17 mouse cellular contexts compared by ENCODE assay signal in genomic region chr16:81149491-81149890, GRCm38 (mm10). TPM values are rescaled to one million over a fixed set of nuclear protein-coding genes. Genes with fewer than 3 reads are reported as not detected.
DNase-seq lines count a peak whose midpoint lies in the region; ATAC-seq lines count a peak whose summit lies in the region.
"Had no signal": no experiment of that assay in that cellular context is flagged by ENCODE, and none has a peak within 500 bp of the region (broad histone marks: within the 10 kb centered on the region; RNA-seq: fewer than 3 reads in every experiment).

No protein-coding gene starts in this region.

- ATAC-seq in megakaryocyte-erythroid progenitor cell, adult 5-6 weeks (replicated peaks; ENCODE audit: low FRiP score, low TSS enrichment, poor library complexity, severe bottlenecking) = no peak
- ATAC-seq: intestine, postnatal 0 days; liver, embryonic 12.5 days had no signal

- intact Hi-C loops in heart, postnatal 25 days (cut with DNase I) = no loop called here

- DNase-seq in frontal cortex, adult 2 months (ENCODE audit: extremely low spot score in 1 of 2, low spot score in 1 of 2) = peak; percentile 8 to 33
- no peak for DNase-seq in frontal cortex, postnatal 25 days (ENCODE audit: low spot score in 2 of 2)
- peak; percentile 5 for DNase-seq in right cerebral cortex, adult 18-20 months
- no peak for DNase-seq in right cerebral cortex, postnatal 4 days
- peak; percentile 17 for DNase-seq in layer of hippocampus, adult 8-10 months (ENCODE audit: low spot score in 2 of 2)
- peak; percentile 7 for DNase-seq in right cerebral cortex, postnatal 25 days
- DNase-seq in heart, postnatal 25 days (ENCODE audit: low spot score) = no peak
- DNase-seq: adrenal gland, postnatal 36 days; cerebellum, adult 9-10 months; heart, postnatal 10 days; lung, adult 2 months; thymus, postnatal 36 days had no signal

RNA-seq across cellular contexts. Expression of gene Ncam2, which starts 51.0 kb away (rescaled TPM):
- polyA plus RNA-seq in frontal cortex, adult 2 months (2012; rRNA removed) = 15.8 and 19.6 TPM in 2 replicates
- total RNA-seq in layer of hippocampus, adult 8-10 months (2022) = 10 to 100 TPM; 50.6 to 54.3 (median 52.7) TPM
- under 1 TPM; 0.08 to 0.11 TPM for total RNA-seq in heart, postnatal 25 days (2021)
- total RNA-seq in megakaryocyte-erythroid progenitor cell, adult 5-6 weeks (2014; fragmentation: Nextera tagmentation) = 0.17 TPM in 1 of 2 replicates, not detected in the other
- total RNA-seq in megakaryocyte-erythroid progenitor cell, adult 5-6 weeks (2017) = not detected in 2 replicates
- total RNA-seq: common myeloid progenitor, adult 5-6 weeks had no signal
- polyA plus RNA-seq: C2C12 had no signal

Comparison
In these comparisons a context has a peak if more than half of its experiments do, and no peak if none do; other contexts are left out.
1. DNase-seq: peak in frontal cortex, adult 2 months (2 of 2), right cerebral cortex, adult 18-20 months (single experiment), layer of hippocampus, adult 8-10 months (2 of 2) and right cerebral cortex, postnatal 25 days (single experiment); none in frontal cortex, postnatal 25 days (0 of 2), right cerebral cortex, postnatal 4 days (single experiment) and heart, postnatal 25 days (single experiment).
2. RNA of gene Ncam2, which starts 51.0 kb away (total RNA-seq): 50.6 to 54.3 TPM in layer of hippocampus, adult 8-10 months; 0.08 to 0.11 TPM in heart, postnatal 25 days and 0.17 TPM in megakaryocyte-erythroid progenitor cell, adult 5-6 weeks; every median in the first group is over 10 times any median in the second.